Comparison of ENCODE assay signal across 30 mouse cellular contexts in the genomic region with DNA sequence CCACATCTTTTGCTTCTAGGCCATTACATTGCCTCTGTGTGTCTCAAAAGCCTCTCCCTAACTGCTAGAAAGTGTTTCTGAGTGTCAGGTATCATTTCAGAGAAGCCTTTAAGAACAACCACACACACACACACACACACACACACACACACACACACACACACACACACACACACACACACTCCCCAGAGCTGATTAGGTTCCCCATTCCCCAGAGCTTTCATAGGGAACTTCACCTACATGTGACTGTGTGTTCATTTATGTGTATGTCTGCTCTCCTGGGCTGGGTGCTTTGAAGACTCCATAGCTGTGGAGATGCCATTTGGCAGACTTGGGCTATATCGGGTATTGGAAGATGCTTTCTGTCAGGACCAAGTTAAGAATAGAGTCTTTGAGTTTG. TPM values are rescaled to one million over a fixed set of nuclear protein-coding genes. Genes with fewer than 3 reads are reported as not detected.
DNase-seq lines count a peak whose midpoint lies in the region; ATAC-seq and TF ChIP-seq lines count a peak whose summit lies in the region.
"Had no signal": no experiment of that assay in that cellular context is flagged by ENCODE, and none has a peak within 500 bp of the region (broad histone marks: within the 10 kb centered on the region; RNA-seq: fewer than 3 reads in every experiment).

No protein-coding gene starts in this region.

- no peaks in the 10 kb centered on the region for H3K27me3 ChIP-seq in liver, embryonic 11.5 days (replicated peaks; ENCODE audit: control insufficient read depth, insufficient read depth, low read length)
- no peaks in the 10 kb centered on the region for H3K27me3 ChIP-seq in liver, embryonic 16.5 days (ENCODE audit: control insufficient read depth, insufficient read depth, low read depth, low read length)
- no peaks in the 10 kb centered on the region for H3K27me3 ChIP-seq in forebrain, embryonic 15.5 days
- H3K27me3 ChIP-seq: heart, embryonic 13.5 days; limb, embryonic 12.5 days; midbrain, embryonic 15.5 days; neural tube, embryonic 15.5 days had no signal

- H3K4me3 ChIP-seq in liver, embryonic 11.5 days (ENCODE audit: low read depth, low read length): no peak overlapping the region
- no peak overlapping the region for H3K4me3 ChIP-seq in bone marrow macrophage, adult 2 months (ENCODE audit: insufficient read depth, low read length)
- H3K4me3 ChIP-seq in liver, embryonic 16.5 days (ENCODE audit: low read depth, low read length): no peak overlapping the region
- no peak overlapping the region for H3K4me3 ChIP-seq in forebrain, embryonic 15.5 days
- H3K4me3 ChIP-seq: erythroblast, embryonic 14.5 days; heart, adult 2 months; heart, embryonic 13.5 days; limb, embryonic 12.5 days; midbrain, embryonic 10.5 days; midbrain, embryonic 15.5 days; neural tube, embryonic 15.5 days had no signal

- no peak overlapping the region for H3K9ac ChIP-seq in liver, embryonic 11.5 days (ENCODE audit: low read depth, low read length)
- H3K9ac ChIP-seq in liver, embryonic 16.5 days (ENCODE audit: low read depth, low read length): no peak overlapping the region
- H3K9ac ChIP-seq in forebrain, embryonic 15.5 days (replicated peaks): no peak overlapping the region
- H3K9ac ChIP-seq: forebrain, postnatal 0 days; heart, embryonic 13.5 days; limb, embryonic 12.5 days; midbrain, embryonic 15.5 days; neural tube, embryonic 15.5 days had no signal

- H3K4me2 ChIP-seq in liver, embryonic 11.5 days: no peak overlapping the region
- H3K4me2 ChIP-seq in liver, embryonic 16.5 days (ENCODE audit: low read depth, low read length): no peak overlapping the region
- H3K4me2 ChIP-seq in forebrain, embryonic 15.5 days (replicated peaks): no peak overlapping the region
- H3K4me2 ChIP-seq: heart, embryonic 13.5 days; limb, embryonic 12.5 days; midbrain, embryonic 15.5 days; neural tube, embryonic 15.5 days had no signal

- ATAC-seq in liver, embryonic 11.5 days (replicated peaks; ENCODE audit: low FRiP score): no peak
- ATAC-seq in liver, embryonic 16.5 days (ENCODE audit: low read depth): no peak
- ATAC-seq in forebrain, embryonic 15.5 days (replicated peaks): no peak
- ATAC-seq: activated CD4-positive, CD25-positive, alpha-beta regulatory T cell, adult 4 months; forebrain, postnatal 0 days; hindbrain, embryonic 16.5 days; midbrain, embryonic 15.5 days had no signal

- H3K27ac ChIP-seq in liver, embryonic 11.5 days (ENCODE audit: low read depth, low read length): peak overlapping the region; percentile 75; the same call in 1 of the 2 replicates
- peak overlapping the region; percentile 39 for H3K27ac ChIP-seq in bone marrow macrophage, adult 2 months (ENCODE audit: insufficient read depth, low read depth, low read length)
- peak overlapping the region; percentile 90 for H3K27ac ChIP-seq in liver, embryonic 16.5 days (ENCODE audit: low read length)
- no peak overlapping the region for H3K27ac ChIP-seq in forebrain, embryonic 15.5 days (replicated peaks)
- H3K27ac ChIP-seq: heart, adult 2 months; heart, embryonic 13.5 days; limb, embryonic 12.5 days; midbrain, embryonic 10.5 days; midbrain, embryonic 15.5 days; neural tube, embryonic 15.5 days; stomach, postnatal 0 days had no signal

- TF ChIP-seq CTCF in bone marrow macrophage, adult 2 months (IDR thresholded peaks at IDR 0.05; ENCODE audit: low read depth, low read length): no peak

- no peak for TF ChIP-seq POLR2A in bone marrow macrophage, adult 2 months (IDR thresholded peaks at IDR 0.05; ENCODE audit: borderline replicate concordance, low read depth, low read length)

- 90% methylated on average over 1 of the region's 1 CpGs for WGBS in liver, embryonic 11.5 days
- WGBS in liver, embryonic 16.5 days (ENCODE audit: insufficient replicate concordance): 79% methylated on average over 1 of the region's 1 CpGs
- WGBS in forebrain, embryonic 15.5 days: 90% methylated on average over 1 of the region's 1 CpGs

- H3K36me3 ChIP-seq in liver, embryonic 11.5 days (ENCODE audit: control insufficient read depth, insufficient read depth, low read length): 0 out of 2 replicates have a peak, but pooled peaks cover 2% of the 10 kb centered on the region
- peaks cover 3% of the 10 kb centered on the region for H3K36me3 ChIP-seq in liver, embryonic 16.5 days (ENCODE audit: control insufficient read depth, insufficient read depth)
- H3K36me3 ChIP-seq in forebrain, embryonic 15.5 days: peaks cover 23% of the 10 kb centered on the region

- H3K9me3 ChIP-seq in liver, embryonic 11.5 days (ENCODE audit: control insufficient read depth, low read length): no peaks in the 10 kb centered on the region
- no peaks in the 10 kb centered on the region for H3K9me3 ChIP-seq in liver, embryonic 16.5 days (replicated peaks; ENCODE audit: control insufficient read depth, low read length)
- H3K9me3 ChIP-seq in forebrain, embryonic 15.5 days: no peaks in the 10 kb centered on the region
- H3K9me3 ChIP-seq: heart, embryonic 13.5 days; limb, embryonic 12.5 days; midbrain, embryonic 10.5 days; midbrain, embryonic 15.5 days; neural tube, embryonic 15.5 days had no signal

- peaks cover 34% of the 10 kb centered on the region for H3K4me1 ChIP-seq in liver, embryonic 11.5 days (replicated peaks; ENCODE audit: control insufficient read depth, insufficient read depth, low read length)
- peaks cover 39% of the 10 kb centered on the region for H3K4me1 ChIP-seq in bone marrow macrophage, adult 2 months (ENCODE audit: control insufficient read depth, insufficient read depth, low read length)
- H3K4me1 ChIP-seq in liver, embryonic 16.5 days (ENCODE audit: control insufficient read depth, low read depth, low read length): peaks cover 61% of the 10 kb centered on the region
- H3K4me1 ChIP-seq in forebrain, embryonic 15.5 days: peaks cover 21% of the 10 kb centered on the region

- no peak for DNase-seq in liver, embryonic 11.5 days (ENCODE audit: low spot score)
- DNase-seq in liver: no peak
- no peak for DNase-seq in ovary, postnatal 36 days (ENCODE audit: low spot score)
- no peak for DNase-seq in cerebellum, adult 11 months
- DNase-seq: adrenal gland, adult 2 months; cerebellum, adult 11-12 months; cerebellum, postnatal 14 days; forebrain, postnatal 0 days; heart, adult 2 months; heart, postnatal 10 days; kidney, adult 8-10 months; kidney, postnatal 10 days; lung, adult 18-20 months; lung, postnatal 14 days; right cerebral cortex, adult 18-20 months; spleen, adult 18-20 months; thymus, adult 18-20 months; thymus, postnatal 36 days had no signal

RNA-seq across cellular contexts. Expression of a gene that starts 2.5 kb away (rescaled TPM):
- 153 and 161 TPM in 2 replicates for polyA plus RNA-seq in liver, embryonic 11.5 days (2014; fragmentation: Nextera tagmentation; extraction: Ambion mirVana)
- polyA plus RNA-seq in bone marrow macrophage, adult 2 months (2012; ENCODE audit: insufficient read depth, insufficient read length, missing spikeins): 101 and 117 TPM in 2 replicates
- 79.5 and 85.1 TPM in 2 replicates for polyA plus RNA-seq in liver, embryonic 16.5 days (2015; fragmentation: Nextera tagmentation; extraction: Ambion mirVana)
- 21.3 and 21.4 TPM in 2 replicates for polyA plus RNA-seq in forebrain, embryonic 15.5 days (2015; fragmentation: Nextera tagmentation; extraction: Ambion mirVana)

RNA-seq across cellular contexts. Expression of a gene that starts 11.8 kb away (rescaled TPM):
- 315 and 340 TPM in 2 replicates for polyA plus RNA-seq in liver, embryonic 11.5 days (2014; fragmentation: Nextera tagmentation; extraction: Ambion mirVana)
- polyA plus RNA-seq in bone marrow macrophage, adult 2 months (2012; ENCODE audit: insufficient read depth, insufficient read length, missing spikeins): 24.9 and 25.5 TPM in 2 replicates
- polyA plus RNA-seq in liver, embryonic 16.5 days (2015; fragmentation: Nextera tagmentation; extraction: Ambion mirVana): 149 and 164 TPM in 2 replicates
- 123 and 130 TPM in 2 replicates for polyA plus RNA-seq in forebrain, embryonic 15.5 days (2015; fragmentation: Nextera tagmentation; extraction: Ambion mirVana)

RNA-seq across cellular contexts. Expression of a gene that starts 16.2 kb away (rescaled TPM):
- 141 and 149 TPM in 2 replicates for polyA plus RNA-seq in liver, embryonic 11.5 days (2014; fragmentation: Nextera tagmentation; extraction: Ambion mirVana)
- 57.3 and 61.5 TPM in 2 replicates for polyA plus RNA-seq in bone marrow macrophage, adult 2 months (2012; ENCODE audit: insufficient read depth, insufficient read length, missing spikeins)
- 60.9 and 64.3 TPM in 2 replicates for polyA plus RNA-seq in liver, embryonic 16.5 days (2015; fragmentation: Nextera tagmentation; extraction: Ambion mirVana)
- polyA plus RNA-seq in forebrain, embryonic 15.5 days (2015; fragmentation: Nextera tagmentation; extraction: Ambion mirVana): 115 and 122 TPM in 2 replicates

RNA-seq across cellular contexts. Expression of a gene that starts 16.3 kb away (rescaled TPM):
- polyA plus RNA-seq in liver, embryonic 11.5 days (2014; fragmentation: Nextera tagmentation; extraction: Ambion mirVana): 7.5 and 10.4 TPM in 2 replicates
- 14.1 and 15.9 TPM in 2 replicates for polyA plus RNA-seq in bone marrow macrophage, adult 2 months (2012; ENCODE audit: insufficient read depth, insufficient read length, missing spikeins)
- 2.1 and 3.1 TPM in 2 replicates for polyA plus RNA-seq in liver, embryonic 16.5 days (2015; fragmentation: Nextera tagmentation; extraction: Ambion mirVana)
- 10.9 and 12.7 TPM in 2 replicates for polyA plus RNA-seq in forebrain, embryonic 15.5 days (2015; fragmentation: Nextera tagmentation; extraction: Ambion mirVana)

RNA-seq across cellular contexts. Expression of a gene that starts 31.9 kb away (rescaled TPM):
- polyA plus RNA-seq in liver, embryonic 11.5 days (2014; fragmentation: Nextera tagmentation; extraction: Ambion mirVana): 32.7 and 35.9 TPM in 2 replicates
- not detected in 2 replicates for polyA plus RNA-seq in bone marrow macrophage, adult 2 months (2012; ENCODE audit: insufficient read depth, insufficient read length, missing spikeins)
- polyA plus RNA-seq in liver, embryonic 16.5 days (2015; fragmentation: Nextera tagmentation; extraction: Ambion mirVana): 6.1 and 7.3 TPM in 2 replicates
- 0.08 and 0.09 TPM in 2 replicates for polyA plus RNA-seq in forebrain, embryonic 15.5 days (2015; fragmentation: Nextera tagmentation; extraction: Ambion mirVana)
- polyA plus RNA-seq: activated CD4-positive, CD25-positive, alpha-beta regulatory T cell, adult 4 months; adrenal gland, adult 2 months; forebrain, postnatal 0 days had no signal
